Mouse (Mus musculus): ENCODE measurements around the gene Rab42. TPM values are rescaled to one million over a fixed set of nuclear protein-coding genes. Genes with fewer than 3 reads are reported as not detected.

Rab42 gene
- polyA plus RNA-seq, 1 experiment, result 2.0 TPM

- WGBS, result under 1% methylated on average over 83 of the region's 83 CpGs
Observed at GRCm38 (mm10) chr4:132345135-132345842, 42.1 kb upstream of the Rab42 start.

DNA sequence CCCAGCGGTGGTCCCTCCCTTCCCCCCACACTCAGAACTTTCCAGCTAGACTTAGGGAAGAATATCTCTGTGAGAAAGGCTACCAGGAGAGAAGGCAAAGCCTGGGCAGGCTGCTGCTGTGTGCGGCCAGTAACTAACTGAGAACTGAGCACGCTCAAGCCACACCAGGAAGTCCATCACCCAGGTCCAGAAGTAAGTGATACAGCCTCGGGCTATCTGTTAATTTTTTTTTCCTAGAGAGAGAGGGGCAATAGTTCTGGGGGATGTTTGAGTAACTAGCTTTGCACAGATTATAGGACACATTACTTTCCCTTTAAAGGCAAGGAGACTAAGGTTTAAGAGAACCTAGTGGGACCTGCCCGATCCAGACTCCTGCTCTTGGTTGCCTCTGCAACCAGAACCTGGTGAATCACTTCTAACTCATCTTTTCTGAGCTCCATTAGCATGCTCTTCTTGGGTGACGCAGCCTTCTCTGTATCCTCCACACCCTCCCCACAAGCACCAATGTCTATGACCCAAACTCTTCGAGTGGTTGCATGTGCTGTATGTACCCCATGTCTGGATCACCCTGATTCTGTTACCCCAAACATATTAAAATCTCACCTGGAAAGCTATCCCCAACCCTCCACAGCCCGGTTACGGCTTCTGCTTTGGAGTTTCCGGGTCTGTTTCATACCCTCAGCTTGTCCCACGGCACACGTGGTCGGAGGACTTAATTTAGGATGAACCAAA lies 41.4 kb upstream of the Rab42 start:
- 7% methylated on average over 13 of the region's 13 CpGs for WGBS
- no peak for TF ChIP-seq CTCF (IDR thresholded peaks at IDR 0.05; ENCODE audit: insufficient read depth, low read length)
- TF ChIP-seq POLR2A (IDR thresholded peaks at IDR 0.05; ENCODE audit: borderline replicate concordance, extremely low read depth, low read depth, low read length), result no peak
- no peak for DNase-seq
- Histone ChIP-seq H3K4me3 (replicated peaks; ENCODE audit: extremely low read depth, low read depth, low read length) (peak overlapping the region; percentile 88), H3K4me1 (ENCODE audit: control insufficient read depth, insufficient read depth, low read length) (no peaks in the 10 kb centered on the region; the same call in 1 of the 2 replicates)

More at GRCm38 (mm10) chr4:132345135-132345842, 42.1 kb upstream of the Rab42 start:
- no peaks in the 10 kb centered on the region; the same call in 1 of the 2 replicates for H3K4me1 ChIP-seq (ENCODE audit: control insufficient read depth, insufficient read depth, low read length)
- peak; percentile 96 for DNase-seq
- peak overlapping the region; percentile 88 for H3K4me3 ChIP-seq (replicated peaks; ENCODE audit: extremely low read depth, low read depth, low read length)
- TF ChIP-seq CTCF (IDR thresholded peaks at IDR 0.05; ENCODE audit: insufficient read depth, low read length) (peak; percentile 67), POLR2A (IDR thresholded peaks at IDR 0.05; ENCODE audit: borderline replicate concordance, extremely low read depth, low read depth, low read length) (peak; percentile 36; the same call in 1 of the 2 replicates)

GRCm38 (mm10) chr4:132341451-132341850 lies 38.3 kb upstream of the Rab42 start:
- Histone ChIP-seq H3K4me1 (ENCODE audit: control insufficient read depth, insufficient read depth, low read length) (no peaks in the 10 kb centered on the region; the same call in 1 of the 2 replicates), H3K4me3 (replicated peaks; ENCODE audit: extremely low read depth, low read depth, low read length) (no peak overlapping the region)
- no peak for DNase-seq
- no peak for TF ChIP-seq POLR2A (IDR thresholded peaks at IDR 0.05; ENCODE audit: borderline replicate concordance, extremely low read depth, low read depth, low read length)
- TF ChIP-seq CTCF (IDR thresholded peaks at IDR 0.05; ENCODE audit: insufficient read depth, low read length), result no peak
- WGBS, result 83% methylated on average over 3 of the region's 3 CpGs

GRCm38 (mm10) chr4:132338943-132339342 lies 35.8 kb upstream of the Rab42 start:
- H3K4me1 ChIP-seq (ENCODE audit: control insufficient read depth, insufficient read depth, low read length), result no peaks in the 10 kb centered on the region
- 80% methylated on average over 13 of the region's 13 CpGs for WGBS
- no peak for DNase-seq
- no peak overlapping the region for H3K4me3 ChIP-seq (replicated peaks; ENCODE audit: extremely low read depth, low read depth, low read length)
- TF ChIP-seq POLR2A (IDR thresholded peaks at IDR 0.05; ENCODE audit: borderline replicate concordance, extremely low read depth, low read depth, low read length), result no peak
- TF ChIP-seq CTCF (IDR thresholded peaks at IDR 0.05; ENCODE audit: insufficient read depth, low read length), result no peak

DNA sequence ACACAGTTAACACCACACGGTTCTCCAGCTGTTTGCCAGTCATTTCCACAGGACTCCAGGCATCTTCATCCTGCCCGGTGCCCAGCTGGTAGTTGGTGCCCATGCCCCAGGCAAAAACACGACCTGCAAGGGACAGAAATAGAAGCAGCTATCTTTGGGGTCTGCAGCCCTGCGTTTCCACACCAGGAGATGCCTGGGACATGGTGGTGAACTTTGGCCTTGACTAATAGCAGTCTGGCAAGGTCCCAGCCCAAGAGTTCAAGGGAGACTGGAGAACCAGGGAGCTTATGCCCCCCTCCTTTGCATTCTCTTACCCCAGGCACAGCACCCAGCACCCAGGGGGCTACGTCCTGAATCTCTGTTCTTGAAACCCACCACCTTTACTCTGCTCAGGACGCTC lies 29.7 kb upstream of the Rab42 start:
- Histone ChIP-seq H3K4me1 (ENCODE audit: control insufficient read depth, insufficient read depth, low read length) (peaks cover 6% of the 10 kb centered on the region), H3K4me3 (replicated peaks; ENCODE audit: extremely low read depth, low read depth, low read length) (no peak overlapping the region)
- 79% methylated on average over 6 of the region's 6 CpGs for WGBS
- TF ChIP-seq POLR2A (IDR thresholded peaks at IDR 0.05; ENCODE audit: borderline replicate concordance, extremely low read depth, low read depth, low read length), result no peak
- TF ChIP-seq CTCF (IDR thresholded peaks at IDR 0.05; ENCODE audit: insufficient read depth, low read length), result no peak
- DNase-seq, result no peak

DNA sequence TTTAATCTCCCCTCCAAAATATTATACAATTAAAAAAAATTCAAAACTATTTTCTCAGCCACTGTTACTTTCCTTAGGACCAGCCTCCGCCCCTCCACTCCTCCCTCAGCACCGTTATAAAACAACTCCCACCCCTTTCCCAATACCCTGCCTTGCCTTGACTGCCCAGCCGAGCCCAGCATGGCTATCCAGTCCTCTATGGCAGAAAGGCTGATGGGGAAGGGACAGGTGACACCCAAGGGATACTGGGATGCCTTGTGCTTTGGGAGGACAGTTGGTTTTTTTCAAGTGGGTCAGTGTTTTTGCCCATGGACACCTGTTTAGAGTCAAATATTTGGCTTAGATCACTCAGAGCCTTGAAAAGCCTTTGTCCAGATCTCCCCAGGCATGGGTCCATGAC lies 28.8 kb upstream of the Rab42 start:
- no peak for TF ChIP-seq POLR2A (IDR thresholded peaks at IDR 0.05; ENCODE audit: borderline replicate concordance, extremely low read depth, low read depth, low read length)
- TF ChIP-seq CTCF (IDR thresholded peaks at IDR 0.05; ENCODE audit: insufficient read depth, low read length), result no peak
- peaks cover 6% of the 10 kb centered on the region for H3K4me1 ChIP-seq (ENCODE audit: control insufficient read depth, insufficient read depth, low read length)
- no peak overlapping the region for H3K4me3 ChIP-seq (replicated peaks; ENCODE audit: extremely low read depth, low read depth, low read length)
- DNase-seq, result no peak
- 75% methylated on average over 3 of the region's 3 CpGs for WGBS

- WGBS, result 8% methylated on average over 10 of the region's 10 CpGs
- H3K4me3 ChIP-seq (replicated peaks; ENCODE audit: extremely low read depth, low read depth, low read length), result peak overlapping the region; percentile 54
- no peak for DNase-seq
- TF ChIP-seq CTCF (IDR thresholded peaks at IDR 0.05; ENCODE audit: insufficient read depth, low read length) (no peak), POLR2A (IDR thresholded peaks at IDR 0.05; ENCODE audit: borderline replicate concordance, extremely low read depth, low read depth, low read length) (no peak)
- H3K4me1 ChIP-seq (ENCODE audit: control insufficient read depth, insufficient read depth, low read length), result peaks cover 6% of the 10 kb centered on the region
Observed at GRCm38 (mm10) chr4:132329835-132330354, 26.7 kb upstream of the Rab42 start.

- DNase-seq, result peak; percentile 89
- peak within 1 kb of the TSS; percentile 54 for H3K4me3 ChIP-seq (replicated peaks; ENCODE audit: extremely low read depth, low read depth, low read length)
- peak; percentile 75 for TF ChIP-seq POLR2A (IDR thresholded peaks at IDR 0.05; ENCODE audit: borderline replicate concordance, extremely low read depth, low read depth, low read length)
- no peak for TF ChIP-seq CTCF (IDR thresholded peaks at IDR 0.05; ENCODE audit: insufficient read depth, low read length)
- H3K4me1 ChIP-seq (ENCODE audit: control insufficient read depth, insufficient read depth, low read length), result peaks cover 6% of the 10 kb centered on the region
- under 1% methylated on average over 52 of the region's 52 CpGs for WGBS
Observed at GRCm38 (mm10) chr4:132329115-132329834, 26.1 kb upstream of the Rab42 start, which contains the start of gene Trnau1ap. Gene Trnau1ap (minus strand): TSS chr4:132329538.
